Mouse (Mus musculus) neural tube, embryonic 14.5 days (tissue): ENCODE measurements at regions not wholly inside any gene's neighbourhood (a gene's known extent, or its start where the extent isn't known, plus 50 kb on each side); places are given as distances from the start of the nearest gene placed in this dataset.

ENCODE experiments used
- ATAC-seq: fragments of 200-750 bp; cut with Nextera tagmentation; 2 replicates; pipeline ENCODE4 v1.8.0; 2017; ENCODE audit warnings: low read depth, mild to moderate bottlenecking, moderate TSS enrichment, moderate library complexity
- H3K27ac ChIP-seq: fragments of 300-500 bp; sonication (generic); 2 replicates; pipeline ENCODE4 v1.5.1; 2014; ENCODE audit warnings: low read depth, mild to moderate bottlenecking, control low read depth, low read length, moderate library complexity, mixed read lengths
- H3K27me3 ChIP-seq: fragments of 300-500 bp; sonication (generic); 2 replicates; pipeline ENCODE4 v1.6.1; 2014; ENCODE audit warnings: low read length; ENCODE audit not compliant: control insufficient read depth, insufficient read depth
- H3K36me3 ChIP-seq: fragments of 300-500 bp; sonication (generic); 2 replicates; pipeline ENCODE4 v1.6.1; 2014; ENCODE audit warnings: low read length, mixed read lengths; ENCODE audit not compliant: control insufficient read depth, insufficient read depth
- H3K4me1 ChIP-seq: fragments of 300-500 bp; sonication (generic); 2 replicates; pipeline ENCODE4 v1.6.1; 2014; ENCODE audit warnings: low read length; ENCODE audit not compliant: control insufficient read depth, insufficient read depth
- H3K4me2 ChIP-seq: fragments of 300-500 bp; sonication (generic); 2 replicates; pipeline ENCODE4 v1.6.1; 2014; ENCODE audit warnings: mild to moderate bottlenecking, low read depth, low read length, control low read depth
- H3K4me3 ChIP-seq: fragments of 300-500 bp; sonication (generic); 2 replicates; pipeline ENCODE4 v1.5.1; 2014; ENCODE audit warnings: low read depth, low read length, control low read depth, mixed read lengths
- H3K9ac ChIP-seq: fragments of 300-500 bp; sonication (generic); replicated peaks from 2 replicates; pipeline ENCODE4 v1.6.1; 2014; ENCODE audit warnings: low read depth, mild to moderate bottlenecking, control low read depth, low read length, mixed read lengths
- H3K9me3 ChIP-seq: fragments of 300-500 bp; sonication (generic); 2 replicates; pipeline ENCODE4 v1.6.1; 2016; ENCODE audit warnings: low read length; ENCODE audit not compliant: control insufficient read depth
- WGBS: fragments of 180-500 bp; shearing (Covaris S2); extraction: QIAGEN DNeasy Blood & Tissue Kit; methylation state at CpG from one replicate; pipeline ENCODE4 v1.1.7; 2014; 5-methylcytosine and 5-hydroxymethylcytosine counted together

- no peak overlapping the region for H3K4me3 ChIP-seq
- H3K9ac ChIP-seq, result no peak overlapping the region
- H3K4me1 ChIP-seq, result no peaks in the 10 kb centered on the region
- no peaks in the 10 kb centered on the region for H3K9me3 ChIP-seq
- no peaks in the 10 kb centered on the region for H3K36me3 ChIP-seq
- no peak overlapping the region for H3K27ac ChIP-seq
- no peaks in the 10 kb centered on the region for H3K27me3 ChIP-seq
- no peak for ATAC-seq
- H3K4me2 ChIP-seq, result no peak overlapping the region
Measured at GRCm38 (mm10) chr11:19332274-19332673, 313.5 kb upstream of the Meis1 start.

GRCm38 (mm10) chr11:19332727-19333126 is 313.9 kb upstream of the Meis1 start:
- no peak overlapping the region for H3K4me3 ChIP-seq
- H3K4me2 ChIP-seq, result no peak overlapping the region
- ATAC-seq, result no peak
- no peaks in the 10 kb centered on the region for H3K9me3 ChIP-seq
- H3K27ac ChIP-seq, result no peak overlapping the region
- no peaks in the 10 kb centered on the region for H3K27me3 ChIP-seq
- no peaks in the 10 kb centered on the region for H3K36me3 ChIP-seq
- no peaks in the 10 kb centered on the region for H3K4me1 ChIP-seq
- WGBS, result 64% methylated on average over 1 of the region's 1 CpGs
- no peak overlapping the region for H3K9ac ChIP-seq

- Histone ChIP-seq H3K27me3 (no peaks in the 10 kb centered on the region), H3K4me2 (no peak overlapping the region), H3K27ac (no peak overlapping the region), H3K9ac (no peak overlapping the region), H3K4me1 (no peaks in the 10 kb centered on the region), H3K4me3 (no peak overlapping the region), H3K9me3 (no peaks in the 10 kb centered on the region), H3K36me3 (no peaks in the 10 kb centered on the region)
- WGBS, result 97% methylated on average over 1 of the region's 1 CpGs
- ATAC-seq, result no peak
Measured at GRCm38 (mm10) chr11:19333908-19334487, 315.2 kb upstream of the Meis1 start.

- H3K9me3 ChIP-seq, result no peaks in the 10 kb centered on the region
- H3K27ac ChIP-seq, result no peak overlapping the region
- H3K4me1 ChIP-seq, result no peaks in the 10 kb centered on the region
- H3K4me2 ChIP-seq, result no peak overlapping the region
- no peaks in the 10 kb centered on the region for H3K36me3 ChIP-seq
- H3K9ac ChIP-seq, result no peak overlapping the region
- 90% methylated on average over 3 of the region's 3 CpGs for WGBS
- H3K4me3 ChIP-seq, result no peak overlapping the region
- ATAC-seq, result no peak
- H3K27me3 ChIP-seq, result no peaks in the 10 kb centered on the region
Measured at GRCm38 (mm10) chr11:19335384-19335783, 316.6 kb upstream of the Meis1 start.

- H3K4me3 ChIP-seq, result no peak overlapping the region
- no peaks in the 10 kb centered on the region for H3K4me1 ChIP-seq
- H3K27ac ChIP-seq, result no peak overlapping the region
- ATAC-seq, result no peak
- H3K9ac ChIP-seq, result no peak overlapping the region
- H3K9me3 ChIP-seq, result no peaks in the 10 kb centered on the region
- WGBS, result 96% methylated on average over 7 of the region's 7 CpGs
- H3K4me2 ChIP-seq, result no peak overlapping the region
- H3K36me3 ChIP-seq, result no peaks in the 10 kb centered on the region
- no peaks in the 10 kb centered on the region for H3K27me3 ChIP-seq
Measured at GRCm38 (mm10) chr11:19339721-19340317, 321.0 kb upstream of the Meis1 start.

GRCm38 (mm10) chr11:19340889-19341288 is 322.1 kb upstream of the Meis1 start:
- Histone ChIP-seq H3K9ac (no peak overlapping the region), H3K4me3 (no peak overlapping the region), H3K36me3 (no peaks in the 10 kb centered on the region), H3K4me2 (no peak overlapping the region), H3K4me1 (no peaks in the 10 kb centered on the region), H3K27me3 (no peaks in the 10 kb centered on the region), H3K27ac (no peak overlapping the region), H3K9me3 (no peaks in the 10 kb centered on the region)
- ATAC-seq, result no peak
- 84% methylated on average over 5 of the region's 5 CpGs for WGBS

GRCm38 (mm10) chr11:19341379-19341778 is 322.6 kb upstream of the Meis1 start:
- H3K4me3 ChIP-seq, result no peak overlapping the region
- no peak overlapping the region for H3K4me2 ChIP-seq
- no peak overlapping the region for H3K9ac ChIP-seq
- no peaks in the 10 kb centered on the region for H3K9me3 ChIP-seq
- H3K27me3 ChIP-seq, result no peaks in the 10 kb centered on the region
- no peaks in the 10 kb centered on the region for H3K4me1 ChIP-seq
- H3K27ac ChIP-seq, result no peak overlapping the region
- WGBS, result 51% methylated on average over 3 of the region's 3 CpGs
- ATAC-seq, result no peak
- H3K36me3 ChIP-seq, result no peaks in the 10 kb centered on the region

GRCm38 (mm10) chr11:19342803-19343202 is 324.0 kb upstream of the Meis1 start:
- no peaks in the 10 kb centered on the region for H3K36me3 ChIP-seq
- H3K4me1 ChIP-seq, result no peaks in the 10 kb centered on the region
- H3K9me3 ChIP-seq, result no peaks in the 10 kb centered on the region
- no peak overlapping the region for H3K9ac ChIP-seq
- no peaks in the 10 kb centered on the region for H3K27me3 ChIP-seq
- H3K4me2 ChIP-seq, result no peak overlapping the region
- 84% methylated on average over 4 of the region's 4 CpGs for WGBS
- no peak for ATAC-seq
- no peak overlapping the region for H3K27ac ChIP-seq
- H3K4me3 ChIP-seq, result no peak overlapping the region

GRCm38 (mm10) chr11:19346276-19346826 is 327.6 kb upstream of the Meis1 start:
- no peak overlapping the region for H3K27ac ChIP-seq
- ATAC-seq, result no peak
- H3K36me3 ChIP-seq, result no peaks in the 10 kb centered on the region
- no peaks in the 10 kb centered on the region for H3K27me3 ChIP-seq
- peaks cover 5% of the 10 kb centered on the region for H3K4me1 ChIP-seq
- no peak overlapping the region for H3K4me3 ChIP-seq
- WGBS, result 87% methylated on average over 3 of the region's 3 CpGs
- no peak overlapping the region for H3K9ac ChIP-seq
- no peaks in the 10 kb centered on the region for H3K9me3 ChIP-seq
- H3K4me2 ChIP-seq, result no peak overlapping the region
